Mouse (Mus musculus): Measurements from ENCODE around the gene Suz12. TPM values are rescaled to one million over a fixed set of nuclear protein-coding genes. Genes with fewer than 3 reads are reported as not detected.
A peak's percentile ranks its signal among the peaks of the same experiment; 100 is the strongest.

Gene Suz12
- polyA plus RNA-seq (2016; fragmentation: Nextera tagmentation; extraction: Ambion mirVana) = 15.5 and 20.0 TPM in 2 replicates

DNA sequence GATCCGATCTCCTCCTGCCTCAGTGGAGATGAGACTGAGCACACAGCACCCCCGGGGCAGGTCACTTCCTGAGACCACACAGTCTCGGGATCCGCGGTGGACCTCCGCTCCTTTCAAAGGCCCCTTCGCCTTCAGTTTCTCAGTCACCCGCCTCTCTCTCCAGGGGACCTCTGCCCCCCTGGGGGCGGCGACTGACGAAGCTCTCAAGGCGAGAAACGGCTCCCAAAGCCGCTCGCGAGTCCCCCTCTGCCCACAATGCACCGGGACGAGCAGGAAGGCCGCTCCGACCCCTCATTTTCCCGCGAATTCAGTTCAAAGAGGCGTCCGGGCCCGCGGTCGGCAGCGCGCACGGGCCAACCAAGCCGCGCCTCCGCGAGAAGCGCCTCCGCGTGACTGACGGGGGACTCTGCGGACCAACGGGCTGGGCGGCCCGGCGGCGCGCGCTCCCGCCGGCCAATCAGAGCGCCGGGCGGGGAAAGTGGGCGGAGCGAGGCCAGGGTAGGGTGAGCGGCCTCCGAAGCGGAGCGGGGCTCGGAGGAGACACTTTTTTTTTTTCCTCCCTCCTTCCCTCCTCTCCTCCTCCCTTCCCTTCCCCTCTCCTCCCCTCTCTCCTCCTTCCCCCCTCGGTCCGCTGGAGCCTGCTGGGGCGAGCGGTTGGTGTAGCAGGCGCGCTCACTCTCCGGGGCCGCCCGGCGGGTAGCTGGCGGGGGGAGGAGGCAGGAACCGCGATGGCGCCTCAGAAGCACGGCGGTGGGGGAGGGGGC is at the start of gene Suz12:
Gene Suz12 (plus strand): TSS at position 515 of the 764 bp plus-strand sequence.
- WGBS = under 1% methylated on average over 74 of the region's 74 CpGs

DNA sequence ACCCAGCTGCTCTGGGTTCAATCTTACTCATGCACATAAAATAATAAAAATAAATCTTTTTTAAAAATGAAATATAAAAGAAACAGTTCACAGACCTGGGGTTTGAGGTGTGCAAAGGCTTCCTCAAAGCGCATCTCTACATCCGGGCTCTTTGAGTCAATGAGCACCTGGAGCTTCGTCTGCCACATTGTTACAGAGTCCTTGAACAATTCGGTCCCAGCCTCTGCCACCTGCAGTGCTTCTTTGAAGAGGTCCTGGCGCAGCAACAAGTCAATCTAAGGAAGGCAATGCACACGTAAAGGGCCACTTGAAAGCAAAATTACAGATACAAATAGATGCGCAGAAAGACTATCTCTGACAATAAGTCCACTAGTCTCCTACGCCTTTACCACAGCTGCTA is 49.8 kb upstream of the Suz12 start:
- Histone ChIP-seq H3K27me3 (ENCODE audit: insufficient read depth, poor library complexity, severe bottlenecking) (no peaks in the 10 kb centered on the region), H3K4me1 (replicated peaks) (no peaks in the 10 kb centered on the region), H3K4me3 (no peak overlapping the region), H3K9me3 (no peaks in the 10 kb centered on the region), H3K36me3 (peaks cover 99% of the 10 kb centered on the region), H3K27ac (no peak overlapping the region)
- WGBS = 91% methylated on average over 8 of the region's 8 CpGs
- no peak for DNase-seq (ENCODE audit: low spot score)

More for the DNA sequence above, at the start of gene Suz12:
- peak within 1 kb of the TSS; percentile 98 for H3K4me3 ChIP-seq
- peak; percentile 99 for DNase-seq (ENCODE audit: low spot score)
- H3K27me3 ChIP-seq (ENCODE audit: insufficient read depth, poor library complexity, severe bottlenecking) = no peaks in the 10 kb centered on the region
- H3K27ac ChIP-seq = peak within 1 kb of the TSS; percentile 100
- H3K9me3 ChIP-seq = no peaks in the 10 kb centered on the region
- peaks cover 20% of the 10 kb centered on the region for H3K36me3 ChIP-seq
- peaks cover 10% of the 10 kb centered on the region for H3K4me1 ChIP-seq (replicated peaks)

DNA sequence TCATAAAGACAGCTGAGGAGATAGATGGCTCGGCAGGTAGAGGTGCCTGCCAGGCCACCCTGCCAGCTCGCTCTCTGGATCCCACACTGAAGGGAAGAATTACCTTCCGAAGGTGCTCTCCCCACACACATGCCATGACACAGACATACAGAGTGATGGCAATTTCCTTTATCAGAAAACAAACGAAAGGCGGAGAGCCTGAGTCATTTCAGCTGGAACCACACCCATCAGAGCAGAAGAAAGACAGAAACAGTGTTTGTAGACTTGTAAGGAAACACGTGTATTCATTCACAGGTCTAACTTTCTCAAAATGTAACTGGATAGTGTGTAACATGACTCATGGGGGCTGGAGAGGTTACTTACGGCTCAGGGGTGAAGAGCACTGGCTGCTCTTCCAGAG is 49.3 kb upstream of the Suz12 start:
- H3K4me3 ChIP-seq = no peak overlapping the region
- H3K9me3 ChIP-seq = no peaks in the 10 kb centered on the region
- no peak overlapping the region for H3K27ac ChIP-seq
- H3K36me3 ChIP-seq = peaks cover 99% of the 10 kb centered on the region
- no peaks in the 10 kb centered on the region for H3K4me1 ChIP-seq (replicated peaks)
- DNase-seq (ENCODE audit: low spot score) = no peak
- 92% methylated on average over 7 of the region's 7 CpGs for WGBS
- no peaks in the 10 kb centered on the region for H3K27me3 ChIP-seq (ENCODE audit: insufficient read depth, poor library complexity, severe bottlenecking)

DNA sequence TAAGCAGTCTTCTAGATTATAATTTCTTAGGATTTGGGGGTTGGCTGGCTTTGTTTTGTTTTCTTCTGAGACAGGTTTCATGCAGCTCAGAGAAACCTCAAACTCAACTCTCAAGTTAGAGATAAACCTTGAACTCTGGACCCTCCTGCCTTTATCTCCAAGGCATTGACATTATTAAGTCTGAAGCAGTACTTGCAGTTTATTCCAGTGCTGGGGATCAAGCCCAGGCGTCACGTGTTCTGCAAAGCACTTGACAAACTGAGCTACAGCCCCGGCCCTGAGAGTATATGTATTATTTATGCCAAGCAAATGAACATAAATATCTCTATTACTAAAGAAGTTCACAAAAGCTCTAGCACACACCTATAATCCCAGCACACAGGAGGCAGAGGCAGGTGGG is 45.6 kb upstream of the Suz12 start:
- no peaks in the 10 kb centered on the region for H3K9me3 ChIP-seq
- DNase-seq (ENCODE audit: low spot score) = no peak
- WGBS = 96% methylated on average over 3 of the region's 3 CpGs
- H3K4me3 ChIP-seq = no peak overlapping the region
- H3K36me3 ChIP-seq = peaks cover 98% of the 10 kb centered on the region
- no peaks in the 10 kb centered on the region for H3K27me3 ChIP-seq (ENCODE audit: insufficient read depth, poor library complexity, severe bottlenecking)
- H3K27ac ChIP-seq = no peak overlapping the region
- no peaks in the 10 kb centered on the region for H3K4me1 ChIP-seq (replicated peaks)

DNA sequence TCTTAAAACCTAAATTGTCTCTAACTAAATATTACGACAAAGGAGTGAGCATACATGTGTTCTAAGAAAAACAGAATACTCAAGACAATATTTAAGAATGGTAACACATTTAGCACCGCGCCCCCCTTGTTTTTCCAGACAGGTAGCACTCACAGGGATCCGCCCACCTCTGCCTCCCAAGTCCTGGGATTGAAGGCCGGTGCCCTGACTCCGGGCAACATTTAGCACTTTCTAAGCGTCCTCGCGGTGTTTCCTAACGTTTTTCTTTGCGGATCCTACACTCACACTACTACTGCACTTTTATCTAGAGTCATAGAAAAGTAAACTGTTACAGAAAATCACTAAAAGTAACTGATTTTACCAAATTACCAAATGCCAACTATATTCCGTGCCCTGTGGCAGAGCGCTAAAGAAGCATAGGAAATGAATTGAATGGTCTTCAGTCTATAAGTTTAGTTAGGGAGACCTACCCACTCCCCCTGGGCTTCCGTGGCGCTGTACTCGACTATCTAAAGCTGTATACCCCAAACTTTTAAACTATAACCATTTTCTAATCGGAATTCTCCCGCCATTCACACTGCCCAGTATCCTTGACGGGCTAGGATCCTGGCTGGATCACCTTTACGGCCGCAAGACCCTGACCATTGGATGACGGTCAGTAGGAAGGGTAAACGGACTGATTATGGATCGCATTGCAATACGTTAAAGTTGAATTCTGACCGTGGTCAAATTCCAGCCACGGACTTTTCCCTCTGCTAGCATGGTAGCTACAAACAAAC is 31.4 kb upstream of the Suz12 start:
- peak overlapping the region; percentile 64 for H3K4me3 ChIP-seq
- DNase-seq (ENCODE audit: low spot score) = no peak
- peaks cover 40% of the 10 kb centered on the region for H3K36me3 ChIP-seq
- peak overlapping the region; percentile 84 for H3K27ac ChIP-seq
- no peaks in the 10 kb centered on the region for H3K27me3 ChIP-seq (ENCODE audit: insufficient read depth, poor library complexity, severe bottlenecking)
- peaks cover 9% of the 10 kb centered on the region for H3K4me1 ChIP-seq (replicated peaks)
- 7% methylated on average over 27 of the region's 27 CpGs for WGBS
- H3K9me3 ChIP-seq = no peaks in the 10 kb centered on the region

DNA sequence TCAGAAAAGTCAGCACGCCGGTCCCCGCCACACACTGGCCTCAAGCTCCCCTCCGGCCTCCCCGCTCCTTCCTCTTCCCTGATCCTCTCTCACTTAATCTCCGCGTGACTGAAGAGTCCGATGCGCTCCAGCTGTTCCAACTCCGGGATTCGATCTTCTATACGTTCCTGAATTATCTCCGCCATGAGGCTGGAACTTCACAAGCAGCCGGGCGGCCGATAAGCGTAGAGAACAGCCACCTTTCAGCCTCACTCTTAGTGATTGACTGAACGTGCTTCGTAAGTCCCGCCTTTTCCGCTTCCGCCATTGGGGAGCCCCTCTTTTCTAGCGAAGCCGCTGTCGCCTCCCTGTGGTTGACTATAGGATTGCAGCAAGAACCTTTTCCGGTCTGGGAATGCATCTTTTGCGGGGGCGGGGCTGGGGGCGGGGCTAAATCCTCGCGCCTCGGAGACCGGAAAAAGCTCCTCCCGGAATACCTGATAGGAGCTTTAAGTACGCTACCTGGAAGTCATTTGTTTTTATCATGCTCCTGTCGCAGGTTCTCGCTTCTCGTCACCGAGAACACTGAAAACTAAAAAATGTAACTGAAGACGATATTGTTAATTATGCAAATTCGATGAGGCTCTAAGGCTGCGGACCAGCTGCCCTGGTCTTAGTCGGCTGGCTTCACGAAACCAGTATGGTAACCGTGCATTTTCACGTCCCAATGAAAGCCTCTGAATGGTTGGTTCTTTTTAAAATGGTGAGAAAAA is 30.6 kb upstream of the Suz12 start, which contains the start of gene Utp6:
Gene Utp6 (minus strand): TSS at position 266 of the 752 bp plus-strand sequence.
- peak; percentile 100 for DNase-seq (ENCODE audit: low spot score)
- WGBS = under 1% methylated on average over 46 of the region's 46 CpGs

DNA sequence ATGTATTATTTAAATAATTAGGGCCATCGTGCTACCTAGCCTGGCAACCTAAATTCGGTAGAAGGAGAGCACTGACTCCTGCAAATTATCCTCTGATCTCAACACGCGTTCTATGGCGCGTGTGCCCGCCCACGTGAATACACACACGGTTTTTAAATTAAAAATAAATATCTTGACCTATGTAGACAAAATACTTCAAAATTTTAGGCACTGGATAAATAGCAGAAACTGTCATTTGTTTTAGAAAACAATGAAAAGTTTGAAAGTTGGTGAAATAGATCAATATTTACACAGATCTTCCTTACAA is 30.1 kb upstream of the Suz12 start:
- Histone ChIP-seq H3K36me3 (peaks cover 27% of the 10 kb centered on the region), H3K27ac (peak overlapping the region; percentile 84), H3K27me3 (ENCODE audit: insufficient read depth, poor library complexity, severe bottlenecking) (no peaks in the 10 kb centered on the region), H3K9me3 (no peaks in the 10 kb centered on the region), H3K4me1 (replicated peaks) (peaks cover 9% of the 10 kb centered on the region), H3K4me3 (peak overlapping the region; percentile 64)
- WGBS = 8% methylated on average over 9 of the region's 9 CpGs
- no peak for DNase-seq (ENCODE audit: low spot score)

More for the DNA sequence above, 30.6 kb upstream of the Suz12 start, which contains the start of gene Utp6:
- H3K4me3 ChIP-seq = peak within 1 kb of the TSS; percentile 64
- peaks cover 9% of the 10 kb centered on the region for H3K4me1 ChIP-seq (replicated peaks)
- no peaks in the 10 kb centered on the region for H3K9me3 ChIP-seq
- H3K27me3 ChIP-seq (ENCODE audit: insufficient read depth, poor library complexity, severe bottlenecking) = no peaks in the 10 kb centered on the region
- H3K27ac ChIP-seq = peak within 1 kb of the TSS; percentile 84
- H3K36me3 ChIP-seq = peaks cover 32% of the 10 kb centered on the region

DNA sequence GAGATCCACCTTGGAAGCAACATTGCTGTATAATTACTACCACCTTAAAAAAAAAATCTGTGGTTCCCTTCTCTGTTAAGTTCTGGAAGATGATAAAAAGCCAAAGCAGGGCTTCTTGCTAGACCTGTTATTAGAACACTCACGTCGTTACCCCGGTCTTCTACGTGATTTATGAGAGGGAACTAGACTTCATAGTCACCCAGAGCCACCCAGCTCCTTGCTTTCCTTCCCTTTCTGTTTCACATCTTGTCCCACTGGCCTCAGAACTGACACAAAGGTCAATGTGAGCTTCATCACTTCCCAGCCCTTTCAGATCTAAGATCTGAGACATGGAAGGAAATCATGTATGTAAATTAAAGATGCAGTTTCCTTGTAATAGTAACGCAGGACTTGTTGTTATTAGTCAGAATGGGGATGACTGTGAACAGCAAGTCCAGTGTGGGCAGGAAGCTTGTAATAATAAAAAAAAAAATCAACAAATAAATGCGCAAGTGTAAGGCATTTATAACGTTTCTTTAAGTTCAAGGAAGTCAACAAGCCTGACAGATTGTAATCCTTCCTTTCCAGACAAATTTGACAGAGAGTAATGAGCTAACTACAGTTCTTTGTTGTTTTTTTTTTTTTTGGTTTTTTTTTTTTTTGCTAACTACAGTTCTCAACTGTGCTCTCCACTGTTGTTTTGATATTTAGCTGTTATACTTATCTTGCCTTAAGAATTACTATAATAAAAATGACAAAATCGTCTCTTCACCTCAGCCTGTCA is 29.5 kb upstream of the Suz12 start:
- Histone ChIP-seq H3K4me1 (replicated peaks) (peaks cover 9% of the 10 kb centered on the region), H3K36me3 (peaks cover 21% of the 10 kb centered on the region), H3K27me3 (ENCODE audit: insufficient read depth, poor library complexity, severe bottlenecking) (no peaks in the 10 kb centered on the region), H3K4me3 (peak overlapping the region; percentile 64), H3K27ac (no peak overlapping the region), H3K9me3 (no peaks in the 10 kb centered on the region)
- 76% methylated on average over 8 of the region's 8 CpGs for WGBS
- DNase-seq (ENCODE audit: low spot score) = no peak

DNA sequence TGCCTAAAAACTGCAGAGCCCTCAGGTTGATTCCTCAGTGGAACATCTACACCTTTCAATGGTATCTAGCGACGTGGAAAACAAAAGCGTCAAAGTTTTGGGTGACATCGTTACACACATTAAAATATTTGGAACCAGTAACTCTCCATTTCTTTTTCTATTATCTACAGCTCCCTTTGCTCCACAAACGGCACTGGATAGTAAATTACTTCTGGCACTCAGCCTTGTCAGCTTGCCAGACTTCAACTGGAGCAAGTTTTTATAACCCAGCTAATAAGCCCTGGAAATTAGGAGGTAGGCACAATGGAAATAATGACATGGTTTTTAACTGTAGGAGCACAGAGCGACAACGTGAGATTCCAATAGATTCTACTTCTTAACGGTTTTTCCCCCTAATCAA is 27.0 kb upstream of the Suz12 start:
- Histone ChIP-seq H3K4me1 (replicated peaks) (peaks cover 7% of the 10 kb centered on the region), H3K27me3 (ENCODE audit: insufficient read depth, poor library complexity, severe bottlenecking) (no peaks in the 10 kb centered on the region), H3K27ac (no peak overlapping the region), H3K9me3 (no peaks in the 10 kb centered on the region), H3K36me3 (no peaks in the 10 kb centered on the region), H3K4me3 (no peak overlapping the region)
- no peak for DNase-seq (ENCODE audit: low spot score)
- 83% methylated on average over 8 of the region's 8 CpGs for WGBS

DNA sequence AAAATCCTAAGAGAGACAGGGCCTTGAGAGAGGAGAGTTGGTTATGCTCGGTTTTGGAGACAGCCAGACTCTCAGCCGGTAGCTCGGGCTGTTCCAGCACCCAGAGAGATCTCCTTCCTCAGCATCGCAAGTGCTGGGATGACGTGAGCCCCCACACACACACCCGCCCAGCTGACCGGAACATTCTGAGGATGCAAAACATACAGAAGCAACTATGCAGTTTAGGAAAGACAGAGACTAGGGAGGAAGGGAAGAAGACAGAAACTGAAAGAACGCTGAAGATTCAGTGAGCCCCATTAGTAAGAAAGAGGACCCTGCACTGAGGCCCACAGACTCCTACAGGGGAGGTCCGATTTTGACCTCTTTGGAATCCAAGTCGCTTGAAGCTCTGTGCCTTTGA is 25.2 kb upstream of the Suz12 start:
- Histone ChIP-seq H3K27me3 (ENCODE audit: insufficient read depth, poor library complexity, severe bottlenecking) (peaks cover 7% of the 10 kb centered on the region), H3K4me1 (replicated peaks) (no peaks in the 10 kb centered on the region), H3K36me3 (no peaks in the 10 kb centered on the region), H3K9me3 (no peaks in the 10 kb centered on the region), H3K27ac (no peak overlapping the region), H3K4me3 (no peak overlapping the region)
- 81% methylated on average over 10 of the region's 10 CpGs for WGBS
- DNase-seq (ENCODE audit: low spot score) = no peak

DNA sequence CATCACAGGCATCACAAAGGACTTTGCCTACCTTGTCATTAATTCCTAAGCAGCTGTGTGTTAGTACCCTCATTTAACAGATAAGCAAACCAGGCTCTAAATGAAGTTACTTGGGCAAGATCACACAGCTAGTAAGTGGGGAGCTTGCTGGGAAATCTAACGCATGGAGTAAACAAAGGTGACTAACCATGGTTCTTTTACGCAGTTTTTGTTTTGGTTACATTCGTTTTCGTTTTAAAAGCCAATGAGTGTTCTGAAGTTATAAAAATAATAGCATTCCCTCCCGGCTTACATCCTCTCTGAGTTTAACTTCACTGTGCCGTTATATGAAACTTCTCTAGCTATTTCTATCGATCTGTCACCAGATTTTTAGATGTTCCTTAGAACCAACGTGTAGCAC is 19.8 kb upstream of the Suz12 start:
- no peak overlapping the region for H3K27ac ChIP-seq
- no peaks in the 10 kb centered on the region for H3K36me3 ChIP-seq
- H3K9me3 ChIP-seq = no peaks in the 10 kb centered on the region
- no peak for DNase-seq (ENCODE audit: low spot score)
- peaks cover 23% of the 10 kb centered on the region for H3K4me1 ChIP-seq (replicated peaks)
- 13% methylated on average over 8 of the region's 8 CpGs for WGBS
- H3K27me3 ChIP-seq (ENCODE audit: insufficient read depth, poor library complexity, severe bottlenecking) = peaks cover 36% of the 10 kb centered on the region
- peak overlapping the region; percentile 65 for H3K4me3 ChIP-seq
